Mouse (Mus musculus) 3134 (cell line): ENCODE measurements at regions not wholly inside any gene's neighbourhood (a gene's known extent, or its start where the extent isn't known, plus 50 kb on each side); places are given as distances from the start of the nearest gene placed in this dataset.

ENCODE experiments used
- DNase-seq: peaks from one replicate; pipeline ENCODE4 v3.0.0-alpha.2; 2011; ENCODE audit warnings: low spot score; ENCODE audit not compliant: insufficient read length; ENCODE audit errors: extremely low read depth

DNA sequence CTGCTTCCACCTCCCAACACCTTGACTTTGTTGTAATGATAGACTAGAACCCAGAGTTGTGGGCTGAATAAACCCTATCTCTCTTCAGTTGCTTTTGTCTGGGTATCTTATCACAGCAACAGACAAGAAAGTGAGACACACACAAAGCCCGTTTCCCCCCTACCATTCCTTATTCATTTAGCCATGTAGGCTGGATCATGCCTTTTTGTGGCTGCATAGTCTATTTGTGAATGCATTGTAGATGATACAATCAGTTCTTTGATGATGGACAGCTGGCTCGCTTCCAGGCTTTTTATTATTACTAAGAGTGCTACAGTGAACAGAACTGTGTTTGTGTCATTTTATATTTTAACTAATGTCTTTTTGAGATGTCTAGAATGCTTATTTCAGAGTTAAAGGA lies 116.3 kb upstream of the Podxl start:
- no peak for DNase-seq

DNA sequence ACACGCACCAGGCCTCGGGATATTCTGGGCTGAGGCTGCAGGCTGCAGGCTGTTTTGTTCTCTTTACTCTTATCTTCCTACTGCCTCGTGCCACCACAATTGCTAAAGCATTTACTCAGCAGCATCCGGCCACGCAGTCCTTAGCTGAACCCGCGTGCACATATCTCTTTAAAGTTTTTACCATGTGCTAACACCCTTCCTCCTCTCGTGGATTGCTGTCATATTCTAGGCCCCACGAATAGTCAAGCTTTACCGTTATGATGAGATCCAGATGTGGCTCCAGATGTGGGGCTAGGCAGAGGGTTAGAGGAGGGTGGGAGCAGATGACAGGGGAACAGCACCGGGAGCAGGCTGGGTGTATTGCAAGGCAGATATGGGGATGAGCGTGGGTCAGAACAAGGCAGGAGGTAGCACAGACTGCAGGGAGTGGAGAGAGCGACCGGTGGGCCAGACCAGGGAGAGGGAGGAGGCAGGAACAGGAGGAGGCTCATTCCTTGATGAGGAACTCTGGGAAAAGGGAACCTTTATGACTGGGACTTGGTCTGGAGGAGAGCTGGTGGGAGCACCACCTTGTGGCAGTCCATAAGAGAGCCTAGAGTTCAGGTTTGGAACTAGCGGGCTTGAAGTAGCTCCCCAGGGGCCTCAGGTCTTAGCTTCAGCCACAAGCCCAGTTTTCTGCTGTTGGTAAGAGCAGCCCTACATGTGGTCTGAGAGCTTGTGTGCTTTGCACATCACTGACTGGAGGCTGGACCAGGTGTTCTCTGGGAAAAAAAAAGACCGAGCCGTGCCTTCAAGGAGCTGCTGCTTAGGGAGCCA lies 102.1 kb upstream of the Podxl start:
- no peak for DNase-seq

DNA sequence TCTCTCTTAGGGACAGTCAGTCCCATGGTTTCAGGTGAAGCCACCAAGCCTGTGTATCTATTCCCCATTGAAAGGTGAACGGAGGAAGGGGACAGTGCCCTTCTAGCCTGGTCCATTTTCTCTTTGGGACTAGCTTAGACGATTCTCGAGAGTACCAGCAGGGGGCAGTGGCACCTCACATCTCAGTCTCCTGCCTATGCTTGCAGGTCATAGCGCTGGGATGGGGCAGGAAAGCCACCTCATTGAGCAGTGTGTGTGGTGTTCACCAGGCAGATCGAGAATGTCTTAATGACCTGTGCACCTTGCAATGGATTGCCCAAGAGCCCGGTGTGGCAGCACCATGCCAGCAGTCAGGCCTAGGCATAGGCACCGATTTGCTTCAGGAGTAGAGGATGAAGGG lies 100.7 kb upstream of the Podxl start:
- no peak for DNase-seq

DNA sequence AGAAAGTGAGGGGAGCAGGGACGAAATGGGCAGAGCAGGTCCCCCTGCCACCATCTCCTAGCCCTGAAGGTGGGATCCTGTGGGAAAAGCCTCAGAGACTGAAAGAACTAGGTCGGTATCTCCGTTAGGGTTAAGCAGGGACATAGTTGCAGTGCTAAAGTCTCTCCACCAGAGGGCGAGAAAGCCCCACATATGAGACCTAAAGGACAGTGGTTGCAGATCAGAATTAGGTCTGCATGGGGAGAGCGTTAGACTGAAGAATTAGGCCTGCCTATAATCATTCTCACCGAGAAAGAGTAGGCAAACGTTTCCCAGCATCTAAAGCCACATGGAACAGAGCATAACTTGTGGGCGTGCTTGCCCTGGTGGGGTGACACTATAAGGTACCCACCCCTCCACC lies 97.0 kb upstream of the Podxl start:
- DNase-seq, result no peak

DNA sequence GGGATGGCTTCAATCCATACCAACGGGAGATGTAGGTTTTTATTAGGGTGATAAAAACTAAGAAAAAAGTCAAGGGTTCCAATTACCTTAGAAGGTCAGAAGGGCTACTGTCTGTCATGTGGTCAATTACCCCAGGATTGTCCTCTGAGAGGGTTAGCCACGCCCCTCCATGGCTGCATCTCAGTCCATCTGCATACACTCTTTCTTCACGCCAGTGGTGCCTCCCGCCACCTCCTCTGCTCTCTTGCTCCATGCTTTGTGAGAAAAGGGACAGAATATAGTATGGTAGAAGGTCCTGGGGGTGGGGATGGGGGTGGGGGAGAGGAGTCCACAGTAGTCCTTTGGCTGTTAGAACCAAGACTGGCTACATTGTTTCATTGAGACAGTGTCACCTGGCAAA lies 96.1 kb upstream of the Podxl start:
- no peak for DNase-seq

DNA sequence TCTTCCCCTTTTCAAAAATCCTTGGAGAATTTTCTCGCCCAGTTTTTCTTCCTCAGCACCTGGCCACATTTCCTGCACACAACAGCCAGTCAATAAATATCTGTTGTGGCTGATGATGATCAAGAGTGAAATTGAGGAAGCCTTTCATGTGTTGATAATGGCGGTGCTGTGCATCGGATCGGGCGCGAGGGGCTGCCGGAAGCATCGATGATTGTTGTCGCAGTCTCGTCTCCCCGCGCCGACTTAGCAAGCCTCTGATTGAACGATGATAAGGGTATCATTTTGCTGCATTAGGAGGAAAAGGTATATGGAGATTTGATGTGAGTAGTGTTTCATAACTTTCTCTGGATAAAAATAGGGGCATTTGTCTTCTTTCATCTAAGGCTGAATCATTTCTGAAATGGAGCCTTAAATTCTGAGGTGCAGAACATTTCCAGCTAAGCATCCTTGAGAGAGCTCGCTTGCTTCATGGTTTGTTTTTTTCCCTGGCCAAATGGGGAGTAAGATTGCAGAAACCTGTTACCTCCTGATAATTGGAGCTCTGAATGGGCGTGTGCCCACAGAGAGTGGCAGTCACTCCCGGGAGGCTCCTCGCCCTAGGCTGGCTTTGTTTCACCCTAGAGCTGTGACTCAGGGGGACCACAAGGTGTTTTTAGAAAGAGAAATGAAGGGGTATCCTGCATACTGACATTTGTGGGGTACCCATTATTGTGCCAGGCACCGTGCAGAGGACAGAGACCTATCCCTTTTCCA lies 94.8 kb upstream of the Podxl start:
- DNase-seq, result no peak

DNA sequence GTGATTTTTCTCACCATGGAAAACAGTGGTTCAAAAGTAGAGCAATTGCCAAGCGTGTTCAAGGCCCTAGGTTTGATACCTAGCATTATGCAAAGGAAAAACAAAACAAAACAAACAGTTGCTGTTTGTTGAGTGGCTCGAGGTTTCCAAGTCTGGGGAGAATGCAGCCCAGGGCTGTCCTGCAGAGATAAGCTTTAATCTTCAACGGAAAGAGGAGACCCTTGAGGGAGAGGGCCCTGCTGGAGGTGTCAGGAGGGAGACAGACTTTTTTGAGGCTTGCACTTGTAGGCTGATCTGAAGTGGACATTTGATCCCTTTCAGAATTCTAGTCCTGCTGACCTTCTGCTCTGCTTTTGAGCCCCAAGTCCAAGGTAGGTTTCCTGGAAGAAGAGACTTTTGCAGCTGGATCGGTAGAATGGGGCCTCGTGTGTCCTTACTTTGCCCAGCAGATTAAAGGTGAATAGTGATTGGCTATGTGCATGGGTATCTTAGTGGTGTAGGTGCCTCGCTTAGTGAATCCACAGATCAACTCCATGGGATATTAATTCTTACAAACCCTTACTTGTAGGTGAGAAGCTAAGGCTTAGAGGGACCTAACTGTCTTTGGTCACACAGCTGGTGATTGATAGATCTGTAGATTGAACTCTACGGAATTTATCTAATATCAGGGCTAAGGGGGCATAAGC lies 87.2 kb upstream of the Podxl start:
- DNase-seq, result no peak

DNA sequence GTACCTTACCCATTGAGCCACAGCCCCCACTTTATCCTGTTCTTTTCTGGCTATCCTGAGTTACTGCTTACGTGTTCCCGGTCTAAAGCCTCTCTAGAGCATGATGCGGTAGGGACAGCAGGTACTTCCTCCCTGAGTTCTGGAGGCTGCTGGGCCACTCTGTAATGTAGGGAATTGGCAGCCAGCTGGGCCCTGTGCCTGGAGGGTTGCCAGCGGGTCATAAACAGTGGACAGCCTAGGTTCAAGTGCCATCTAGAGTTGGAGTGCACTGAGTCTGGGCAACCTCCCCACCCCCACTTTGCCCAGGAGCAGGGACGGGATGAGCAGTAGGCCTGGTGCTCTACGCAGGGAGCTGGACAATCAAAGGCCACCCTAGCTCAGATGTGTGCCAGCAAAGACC lies 81.5 kb upstream of the Podxl start:
- DNase-seq, result no peak

DNA sequence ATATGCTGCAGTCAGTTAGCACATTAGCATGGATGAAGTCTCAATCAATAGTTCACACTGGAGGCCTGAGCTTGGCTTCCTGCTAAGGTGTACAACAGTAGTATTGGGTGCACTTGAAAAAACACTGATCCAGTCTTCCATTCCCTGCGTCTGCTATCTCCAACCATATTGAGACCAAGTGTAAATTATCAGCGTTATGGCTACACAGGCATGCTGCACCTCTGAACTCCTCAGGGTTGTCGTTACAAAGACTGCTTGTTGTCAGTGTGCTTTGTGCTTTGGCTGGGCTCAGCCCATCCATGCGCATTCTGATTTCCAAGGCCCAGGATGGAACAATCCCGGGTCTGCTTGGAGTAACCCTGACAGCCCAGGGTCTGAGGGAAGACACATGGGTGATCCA lies 80.7 kb upstream of the Podxl start:
- DNase-seq, result no peak

DNA sequence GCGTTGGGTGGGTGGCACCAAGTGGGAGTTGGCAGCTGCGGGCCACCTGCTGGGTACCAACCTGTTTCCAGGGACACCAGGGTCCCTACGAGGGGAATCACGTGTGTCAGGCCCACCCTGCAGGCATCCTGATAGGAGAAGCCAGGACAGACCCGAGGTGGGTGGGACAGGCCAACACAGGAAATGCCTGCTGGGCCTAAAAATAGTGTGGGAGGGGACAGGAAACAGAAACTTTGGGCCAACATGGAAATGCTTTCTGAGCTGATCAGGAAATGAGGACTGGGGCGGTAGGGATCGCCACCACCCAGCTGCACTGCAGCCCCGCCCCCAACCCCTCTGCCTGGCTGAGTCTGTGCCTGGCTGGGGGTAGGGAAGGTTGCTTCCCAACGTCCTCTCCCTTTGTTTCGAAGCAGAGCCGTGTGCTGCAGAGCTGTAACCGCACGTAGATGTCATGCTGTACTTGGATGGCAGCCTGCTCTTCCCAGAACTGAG lies 78.7 kb upstream of the Podxl start:
- no peak for DNase-seq

DNA sequence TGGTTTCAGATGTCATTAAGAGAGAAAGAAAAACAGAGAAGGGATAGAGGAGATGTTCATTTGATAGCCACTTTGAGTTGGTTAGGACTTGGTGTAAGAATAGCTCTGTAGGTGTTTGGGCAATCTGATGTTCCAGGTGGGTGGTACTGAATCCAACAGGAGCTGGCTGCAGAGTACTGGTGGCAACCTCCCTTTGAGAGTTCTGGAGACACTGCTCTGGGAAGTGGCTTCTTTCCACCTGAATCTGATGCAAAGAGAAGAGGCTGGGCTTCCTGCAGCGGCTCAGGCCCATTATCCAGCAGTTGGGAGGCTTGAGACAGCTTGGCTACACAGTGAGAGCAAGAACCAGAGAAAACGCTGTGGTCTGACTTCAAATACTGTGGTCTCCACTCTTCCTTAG lies 77.0 kb upstream of the Podxl start:
- no peak for DNase-seq

DNA sequence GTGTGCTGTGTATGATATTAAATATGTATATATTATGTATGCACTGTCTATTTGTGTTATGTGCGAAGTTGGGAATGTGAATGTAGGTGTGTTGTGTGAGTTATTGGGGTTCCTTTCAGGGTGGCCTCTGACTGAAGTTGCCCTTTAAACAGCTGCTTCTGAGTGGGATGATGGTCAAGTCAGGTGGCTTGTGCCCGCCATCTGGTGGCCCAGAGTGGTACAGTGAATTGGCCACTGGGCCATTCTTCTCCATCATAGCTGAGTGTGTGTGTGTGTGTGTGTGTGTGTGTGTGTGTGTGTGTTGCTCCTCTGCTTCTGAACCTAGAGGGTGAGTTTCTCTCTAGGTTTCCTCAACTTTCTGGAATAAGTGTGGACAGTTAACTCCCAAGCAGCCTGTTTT lies 75.7 kb upstream of the Podxl start:
- DNase-seq, result no peak

DNA sequence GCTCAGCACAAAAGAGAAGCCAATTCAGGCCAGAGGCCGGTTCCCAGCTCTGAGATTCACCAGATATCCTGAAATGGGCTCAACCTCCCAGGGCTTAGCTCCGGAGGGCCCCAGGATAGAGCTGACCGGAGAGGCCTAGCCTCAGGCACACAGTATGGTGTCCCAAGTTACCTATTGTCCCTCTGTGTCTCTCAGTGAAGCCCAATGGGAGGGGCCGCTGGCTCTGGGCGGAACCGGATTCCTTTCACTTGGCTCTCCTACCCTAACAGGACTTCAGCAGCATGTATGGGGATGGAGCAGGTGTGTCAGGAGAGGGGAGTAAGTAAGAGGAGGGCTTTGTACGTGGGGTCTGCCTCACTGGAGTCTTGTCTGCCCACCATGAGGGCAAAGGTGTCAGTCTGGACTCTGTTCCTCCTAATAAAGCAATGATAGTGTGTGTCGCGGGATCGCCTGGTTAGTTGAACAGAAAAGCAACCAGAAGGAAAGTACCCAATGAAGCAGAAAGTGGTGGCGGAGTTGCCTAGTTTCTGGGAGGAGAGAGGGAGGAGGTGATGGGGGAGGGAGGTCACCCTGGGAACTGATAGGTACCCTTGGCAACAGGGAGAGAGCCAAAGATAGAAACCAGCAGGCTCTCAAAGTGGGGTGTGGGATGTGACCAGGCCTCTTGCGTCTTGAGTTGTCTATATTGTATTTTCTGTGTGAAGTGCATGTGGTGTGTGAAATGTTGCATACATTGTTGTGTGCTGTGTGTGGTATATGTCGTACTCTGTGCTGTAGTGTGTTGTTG lies 74.8 kb upstream of the Podxl start:
- no peak for DNase-seq

DNA sequence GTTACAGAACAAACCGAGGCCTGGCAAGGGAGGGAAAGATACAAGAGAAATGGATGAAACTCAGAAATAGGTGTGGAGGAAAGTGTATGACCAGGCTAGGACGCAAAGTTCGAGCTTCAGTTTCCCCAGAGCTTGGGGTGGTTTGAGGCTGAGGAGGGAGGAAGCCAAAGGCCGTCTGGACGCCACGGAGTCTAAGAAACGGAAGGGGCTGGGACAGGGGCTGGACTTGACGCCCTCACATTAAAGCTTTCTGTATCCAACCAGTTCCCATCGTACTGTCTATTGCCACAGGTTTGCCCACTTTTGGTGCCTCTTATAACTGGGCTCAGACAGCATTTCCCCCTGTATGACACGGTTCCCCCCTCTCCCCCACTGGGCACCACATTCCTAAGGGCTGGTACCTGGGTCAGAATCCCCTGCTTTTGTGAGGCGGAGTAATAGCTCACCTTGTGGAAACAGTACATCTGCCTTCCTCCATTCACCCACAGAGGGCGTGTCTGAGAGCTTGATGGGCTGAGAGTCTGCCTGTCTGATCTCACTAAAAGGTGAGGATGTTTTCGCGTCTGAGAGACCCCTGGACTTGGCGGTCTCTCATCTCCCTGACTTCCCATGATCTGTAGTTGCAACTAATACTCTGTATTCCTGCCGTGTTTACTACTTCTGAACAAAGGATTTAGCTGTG lies 73.7 kb upstream of the Podxl start:
- DNase-seq, result no peak

DNA sequence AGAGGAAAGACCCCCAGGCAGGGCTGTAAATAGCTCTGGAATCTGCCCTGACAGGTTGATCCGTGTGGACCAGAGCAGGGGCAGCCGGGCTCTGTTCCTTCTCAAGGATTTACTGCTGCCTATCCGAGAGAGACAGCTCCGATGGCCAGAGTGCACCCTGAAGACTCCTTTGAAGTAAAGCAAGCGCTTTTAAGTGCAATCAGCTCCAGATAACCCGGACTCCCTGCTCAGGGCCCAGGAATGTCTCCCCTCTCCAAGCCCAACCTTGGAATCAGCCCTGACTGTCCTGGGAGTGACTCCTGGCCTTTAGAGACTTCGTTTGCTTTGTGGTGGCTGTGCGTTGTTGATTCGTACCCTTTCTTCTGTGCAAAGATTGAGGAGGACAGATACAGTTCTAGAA lies 73.2 kb upstream of the Podxl start:
- DNase-seq, result no peak

DNA sequence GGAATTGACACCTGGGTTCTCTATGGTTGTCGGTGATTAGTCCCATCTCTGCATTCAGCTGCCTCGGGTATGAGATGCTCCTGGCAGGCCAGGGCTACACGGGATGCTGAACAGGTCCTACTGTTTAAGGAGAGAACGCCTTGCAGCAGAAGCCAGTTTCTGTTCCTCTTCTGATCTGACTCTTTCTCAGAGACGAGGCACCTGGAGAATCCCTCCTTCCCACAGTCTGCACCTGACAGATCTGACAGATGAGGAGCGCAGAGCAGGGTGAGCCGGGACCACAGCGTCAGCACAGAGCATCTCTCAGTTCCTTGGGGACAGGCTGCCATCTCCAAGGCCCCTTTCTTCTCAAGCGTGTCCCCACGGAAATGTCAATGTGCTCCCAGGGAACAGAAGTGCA lies 68.7 kb upstream of the Podxl start:
- no peak for DNase-seq

DNA sequence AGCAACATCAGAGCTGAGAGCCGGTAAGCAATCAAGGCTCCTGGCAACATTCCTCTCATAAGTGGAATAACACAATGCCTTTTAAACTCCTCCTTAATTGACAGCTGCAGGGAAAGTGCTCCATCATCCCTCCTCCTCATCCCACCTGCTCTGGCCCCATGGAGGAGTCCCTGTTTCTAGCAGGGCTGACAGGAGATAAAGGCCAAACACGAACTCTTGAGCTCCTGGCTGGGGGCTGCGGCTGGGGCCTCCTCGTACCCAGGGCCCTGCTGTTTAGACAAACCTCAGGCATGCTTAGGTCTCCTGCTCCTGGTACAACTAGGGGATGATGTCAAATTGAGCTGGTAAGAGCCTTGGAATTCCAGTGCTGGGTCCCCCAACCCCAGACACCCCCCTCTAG lies 66.2 kb upstream of the Podxl start:
- no peak for DNase-seq

DNA sequence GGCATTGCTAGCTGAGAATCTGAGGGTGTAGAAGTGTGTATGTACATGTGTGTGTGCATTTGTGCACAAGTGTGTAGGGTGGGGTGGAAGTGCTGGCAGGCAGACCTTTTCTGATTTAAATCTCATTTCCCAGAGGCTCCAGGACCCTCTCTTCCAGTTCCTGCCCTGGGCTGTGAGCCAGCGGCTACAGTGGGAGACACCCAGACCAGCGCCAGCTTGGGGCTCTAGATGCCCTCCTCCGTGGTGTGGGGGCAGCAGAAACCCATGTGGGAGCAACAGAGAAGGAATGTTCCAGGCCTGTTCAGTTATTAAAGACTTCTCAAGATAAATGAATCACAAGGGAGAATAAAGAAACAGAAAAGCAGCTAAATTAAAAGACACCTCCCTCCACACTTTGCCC lies 64.1 kb upstream of the Podxl start:
- no peak for DNase-seq

DNA sequence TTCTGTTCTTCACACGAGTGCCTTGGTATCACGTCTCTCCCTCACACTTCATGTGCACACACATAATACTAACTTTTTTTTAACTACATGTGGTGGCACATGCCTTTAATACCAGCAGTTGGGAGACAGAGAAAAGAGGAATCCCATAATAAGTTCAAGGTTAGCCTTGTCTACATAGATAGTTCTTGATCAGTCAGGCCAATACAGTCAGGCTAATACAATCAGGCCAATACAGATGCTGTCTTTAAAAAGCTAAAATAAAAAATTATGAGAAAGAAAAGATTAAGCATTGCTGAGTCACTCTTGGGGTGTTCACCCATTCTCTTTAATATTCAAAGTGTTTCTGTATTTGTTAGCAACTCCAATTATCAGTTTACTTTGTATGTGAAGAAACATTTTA lies 61.3 kb upstream of the Podxl start:
- DNase-seq, result no peak

DNA sequence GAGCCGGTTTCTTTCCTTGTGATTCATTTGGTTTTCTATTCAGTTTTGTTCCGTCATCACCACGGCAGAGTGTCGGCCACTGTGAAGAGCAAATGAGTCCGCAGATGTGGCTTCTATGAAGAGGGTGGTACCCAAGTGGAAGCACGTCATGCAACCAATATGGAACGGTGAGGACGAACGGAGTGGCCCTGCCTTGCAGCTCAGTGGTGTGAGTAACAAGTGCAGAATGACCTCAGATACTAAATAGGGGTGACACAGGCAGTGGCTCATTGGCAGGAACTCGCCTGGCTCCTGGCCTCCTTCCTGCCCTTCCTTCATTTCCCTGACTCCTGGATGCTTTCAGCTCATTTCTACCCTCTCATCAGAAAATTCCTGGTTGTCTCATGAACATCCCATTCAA lies 60.6 kb upstream of the Podxl start:
- no peak for DNase-seq
